Mouse (Mus musculus): Measurements from ENCODE around the gene Ptpra.

The Ptpra gene

DNA sequence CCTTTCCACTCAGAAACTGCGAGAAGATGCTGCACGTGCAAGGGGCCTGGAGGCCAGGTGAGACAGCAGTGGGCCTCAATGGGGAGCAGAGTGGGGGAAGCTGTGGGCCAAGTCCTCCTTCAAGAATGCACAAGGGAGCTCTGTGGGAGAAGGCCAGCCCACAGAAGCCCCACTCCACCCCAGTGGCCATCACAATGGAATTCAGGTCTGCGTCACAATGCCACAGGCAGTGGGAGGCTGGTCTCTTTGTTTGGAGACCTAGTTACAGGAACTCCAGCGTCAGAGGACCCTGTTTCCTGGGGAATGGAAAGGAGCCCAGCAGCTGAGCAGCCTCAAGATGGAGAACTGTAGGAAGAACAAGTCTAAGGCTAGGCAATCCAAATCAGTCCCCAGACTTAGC lies 139.1 kb downstream of the Ptpra start:
- in situ Hi-C loops (cut with MboI, MseI): no loop called here

DNA sequence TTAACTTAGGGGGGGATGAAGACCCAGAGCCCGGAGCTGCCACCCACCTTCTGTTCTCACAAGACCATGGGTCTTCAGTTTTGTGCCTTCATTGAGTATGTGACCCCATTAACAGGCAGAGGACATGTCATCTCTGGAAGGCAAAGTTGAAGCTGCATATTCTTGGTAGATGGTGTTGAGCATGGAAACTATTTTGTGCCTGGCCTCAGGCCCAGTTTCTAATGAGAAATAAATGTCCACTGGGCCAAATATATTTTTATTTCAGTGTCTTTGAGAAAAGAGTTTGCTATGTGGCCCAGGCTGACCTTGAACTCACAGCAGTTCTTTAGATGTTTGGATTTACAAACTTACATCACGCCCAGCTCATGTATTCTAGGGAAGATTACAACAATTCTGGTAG lies 139.7 kb downstream of the Ptpra start:
- in situ Hi-C loops (cut with MboI, MseI): no loop called here

DNA sequence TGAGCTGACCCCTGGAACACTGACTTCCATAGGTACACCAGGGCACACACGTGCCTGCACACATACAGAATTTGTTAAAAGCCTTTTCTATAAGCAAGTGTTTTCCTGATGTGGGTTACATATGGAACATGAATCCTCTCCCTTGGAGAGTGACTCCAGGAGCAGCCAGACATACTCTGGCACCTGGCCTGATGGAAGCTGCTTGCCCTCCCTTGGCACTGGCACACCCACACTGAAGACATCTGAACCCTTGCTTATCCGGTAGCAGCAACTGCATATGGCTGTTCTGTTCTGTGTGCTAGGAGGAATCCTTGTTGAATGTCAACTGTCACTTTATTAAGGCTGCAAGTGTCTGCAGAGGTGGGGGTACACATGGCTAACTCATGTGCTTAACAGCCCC lies 140.9 kb downstream of the Ptpra start:
- in situ Hi-C loops (cut with MboI, MseI): no loop called here

DNA sequence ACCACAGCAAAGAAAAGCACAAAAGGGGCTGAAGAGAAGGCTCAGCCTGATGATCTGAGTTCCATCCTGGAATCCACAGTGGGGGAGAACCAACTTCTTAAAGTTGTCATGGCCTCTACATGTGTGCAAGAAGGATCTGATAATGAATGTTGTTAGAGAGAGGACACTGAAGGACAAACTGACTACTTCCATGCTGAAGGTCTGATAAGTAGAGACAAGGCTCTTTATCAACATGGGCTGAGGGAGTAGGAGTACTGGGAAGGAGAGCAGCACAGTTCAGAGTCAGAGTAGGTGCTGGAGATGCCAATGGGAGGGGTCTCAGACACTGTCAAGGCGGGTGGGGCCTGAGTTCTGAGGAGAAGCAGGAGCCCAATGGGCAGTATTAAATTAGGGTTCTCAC lies 145.5 kb downstream of the Ptpra start:
- in situ Hi-C loops (cut with MboI, MseI): no loop called here

DNA sequence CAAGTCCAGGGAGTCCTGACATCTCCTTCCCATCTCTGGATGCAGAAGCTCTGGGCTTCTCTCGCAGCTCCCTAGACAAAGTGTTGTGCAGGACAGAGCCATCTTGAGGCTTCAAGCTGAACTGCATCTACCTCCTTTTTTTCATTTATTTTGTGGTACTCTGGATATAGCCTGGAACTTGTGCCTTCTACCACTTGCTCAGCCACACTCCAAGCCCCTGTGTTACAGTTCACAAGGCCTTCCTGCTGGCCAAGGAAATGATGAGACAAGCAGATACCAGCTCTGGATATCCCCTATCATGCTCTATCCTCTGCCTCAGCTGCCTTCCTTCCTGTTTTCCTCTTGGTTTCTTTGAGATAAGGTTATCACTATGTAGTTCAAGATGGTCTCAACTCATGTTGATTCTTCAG lies 147.5 kb downstream of the Ptpra start:
- in situ Hi-C loops (cut with MboI, MseI): no loop called here

DNA sequence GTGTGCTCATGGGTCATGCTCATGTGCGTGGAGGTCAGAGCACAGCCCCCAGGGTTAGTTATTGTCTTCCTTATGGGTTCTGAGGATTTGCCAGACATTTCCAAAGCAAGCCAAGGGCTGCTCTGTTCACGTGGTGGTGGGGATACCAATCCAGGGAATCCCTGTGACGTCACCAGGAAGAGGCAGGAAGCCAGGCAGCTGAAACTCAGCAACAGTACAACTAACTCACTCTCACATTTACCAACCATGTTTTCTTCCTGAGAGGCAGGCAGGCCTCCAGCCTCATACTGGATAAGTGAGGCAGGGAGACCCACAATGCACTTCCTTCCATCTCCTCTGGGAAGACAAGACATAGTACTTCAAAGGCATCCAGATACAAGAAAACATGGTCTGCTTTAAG lies 148.3 kb downstream of the Ptpra start:
- in situ Hi-C loops (cut with MboI, MseI): no loop called here

DNA sequence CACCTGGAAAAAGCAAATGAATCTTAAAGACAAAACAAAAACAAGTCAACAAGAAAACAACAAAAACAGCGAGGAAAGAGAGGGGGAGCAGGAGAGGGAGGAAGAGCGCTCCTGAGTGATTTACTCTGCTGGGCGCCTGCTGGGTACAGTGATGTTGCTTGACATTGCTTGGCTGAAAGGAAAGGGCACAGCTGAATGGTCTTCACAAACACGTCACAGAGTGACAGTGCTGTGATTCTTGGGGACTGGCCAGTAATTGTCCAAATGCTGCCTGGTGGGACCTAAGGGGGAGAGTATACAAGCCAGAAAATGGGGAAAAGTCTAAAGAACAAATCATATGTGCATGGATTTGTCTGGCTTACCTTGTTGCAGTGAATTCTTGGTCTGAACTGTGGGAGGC lies 152.1 kb downstream of the Ptpra start:
- in situ Hi-C loops (cut with MboI, MseI): loop anchor here in 1 of 2 experiments (10.0 kb wide), 1 partner anchor 1563 kb away; no protein-coding TSS in a partner anchor
